Mouse (Mus musculus): ENCODE results near the gene Vmn1r116.
"Not testable (repeated sequence)": the region's sequence is repeated elsewhere in the genome, so short reads cannot be mapped to it uniquely, and the experiment has no call there.

DNA sequence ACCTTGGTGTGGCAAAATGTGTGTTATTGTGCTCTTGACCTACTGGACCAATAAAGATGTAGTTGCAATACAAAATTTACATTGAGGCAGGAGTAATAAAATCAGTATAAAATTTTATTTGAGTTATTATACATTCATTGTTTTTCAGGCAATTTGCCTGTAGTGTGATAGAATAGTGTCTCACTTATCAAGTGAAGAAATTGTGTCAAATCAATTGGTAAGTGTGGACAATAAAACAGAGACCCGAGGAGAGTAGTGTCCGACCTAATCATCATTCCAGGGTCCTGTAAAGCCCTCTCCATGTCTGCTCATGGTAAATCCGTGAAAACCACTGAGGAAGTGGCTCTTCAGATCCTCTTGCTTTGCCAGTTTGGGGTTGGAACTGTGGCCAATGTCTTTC lies at the start of gene Vmn1r116:
- not testable (repeated sequence) for TF ChIP-seq CTCF (IDR thresholded peaks at IDR 0.05; ENCODE audit: borderline replicate concordance, control insufficient read depth, extremely low read depth, insufficient read depth, low read length, poor library complexity); POLR2A (IDR thresholded peaks at IDR 0.05; ENCODE audit: control insufficient read depth, extremely low read depth, insufficient read depth, low read length, poor library complexity)
